Mouse (Mus musculus) heart, postnatal 4 days (tissue): ENCODE measurements around the gene Pcbp2. TPM values are rescaled to one million over a fixed set of nuclear protein-coding genes. Genes with fewer than 3 reads are reported as not detected.

ENCODE experiments used
- DNase-seq: peaks from one replicate; pipeline ENCODE4 v3.0.0; 2021
- total RNA-seq, 2 experiments: library from RNA; stranded (reverse); gene quantifications; 2 replicates each; pipeline ENCODE4 v1.2.3; 2021

Pcbp2 gene
- 100 to 1,000 TPM; 703 to 721 TPM for total RNA-seq

GRCm38 (mm10) chr15:102470183-102470604, at the start of gene Pcbp2:
TSS of gene Pcbp2 (plus strand) at chr15:102470539.
- peak; percentile 97 for DNase-seq

DNA sequence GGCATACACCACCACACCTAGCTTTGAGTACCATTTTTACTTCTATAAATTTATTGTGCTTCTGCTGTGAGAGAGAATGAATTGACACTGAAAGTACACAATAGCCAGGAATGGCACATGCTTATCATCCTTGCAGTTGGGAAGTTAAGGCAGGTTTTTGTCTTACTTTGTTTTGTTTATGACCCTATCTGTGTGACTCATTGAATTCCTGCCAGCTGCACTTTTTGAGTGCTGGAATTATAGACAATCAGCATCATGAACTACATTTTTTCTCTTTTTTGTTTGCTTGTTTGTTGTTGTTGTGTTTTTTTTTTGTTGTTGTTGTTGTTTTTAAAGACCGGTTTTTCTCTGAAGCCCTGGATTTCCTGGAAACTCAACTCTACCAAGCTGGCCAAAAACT, 49.4 kb upstream of the Pcbp2 start:
- DNase-seq = no peak

GRCm38 (mm10) chr15:102421437-102421836, 48.9 kb upstream of the Pcbp2 start:
- peak; percentile 51 for DNase-seq

DNA sequence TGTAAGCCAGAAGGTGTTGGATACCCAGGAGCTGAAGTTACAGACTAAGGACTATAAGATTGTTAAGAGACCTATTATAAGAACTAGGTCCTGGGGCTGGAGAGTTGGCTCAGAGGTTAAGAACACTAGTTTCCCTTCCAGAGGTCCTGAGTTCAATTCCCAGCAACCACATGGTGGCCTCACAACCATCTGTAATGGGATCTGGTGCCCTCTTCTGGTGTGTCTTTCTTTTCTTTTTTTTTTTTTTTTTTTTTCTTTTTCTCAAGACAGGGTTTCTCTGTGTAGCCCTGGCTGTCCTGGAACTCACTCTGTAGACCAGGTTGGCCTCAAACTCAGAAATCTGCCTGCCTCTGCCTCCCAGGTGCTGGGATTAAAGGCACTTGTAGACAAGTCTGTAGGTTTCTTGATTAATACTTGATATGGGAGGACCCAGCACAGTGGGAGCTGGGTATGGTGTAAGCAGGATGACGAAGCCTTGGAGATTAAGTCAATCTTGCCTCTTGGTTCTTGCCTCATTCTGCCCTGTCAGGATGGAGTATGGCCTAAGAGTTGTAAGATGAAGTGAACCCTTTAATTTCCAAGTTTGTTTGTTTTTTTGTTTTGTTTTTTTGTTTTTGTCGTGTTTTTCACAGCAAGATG, 46.6 kb upstream of the Pcbp2 start:
- no peak for DNase-seq

- no peak for DNase-seq
Measured at GRCm38 (mm10) chr15:102424657-102425056, 45.7 kb upstream of the Pcbp2 start.

DNA sequence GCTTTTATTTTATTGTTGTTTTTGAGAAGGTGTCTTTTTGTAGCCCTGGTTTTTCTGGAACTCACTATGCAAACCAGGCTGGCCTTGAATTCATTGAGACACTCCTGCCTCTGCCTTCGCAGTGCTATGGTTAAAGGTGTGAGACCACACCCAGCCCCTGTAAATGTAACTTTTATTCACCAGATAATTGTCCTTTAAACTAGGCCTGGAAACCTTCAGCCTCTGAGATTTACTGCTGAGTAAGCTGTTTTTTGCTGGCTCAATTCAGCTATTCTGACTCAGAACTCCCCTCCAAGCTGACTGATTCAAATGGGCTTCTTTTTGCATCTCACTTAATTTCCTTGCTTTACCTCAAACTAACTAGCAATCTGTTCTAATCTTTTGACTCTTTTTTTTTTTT, 43.4 kb upstream of the Pcbp2 start:
- DNase-seq = no peak

DNA sequence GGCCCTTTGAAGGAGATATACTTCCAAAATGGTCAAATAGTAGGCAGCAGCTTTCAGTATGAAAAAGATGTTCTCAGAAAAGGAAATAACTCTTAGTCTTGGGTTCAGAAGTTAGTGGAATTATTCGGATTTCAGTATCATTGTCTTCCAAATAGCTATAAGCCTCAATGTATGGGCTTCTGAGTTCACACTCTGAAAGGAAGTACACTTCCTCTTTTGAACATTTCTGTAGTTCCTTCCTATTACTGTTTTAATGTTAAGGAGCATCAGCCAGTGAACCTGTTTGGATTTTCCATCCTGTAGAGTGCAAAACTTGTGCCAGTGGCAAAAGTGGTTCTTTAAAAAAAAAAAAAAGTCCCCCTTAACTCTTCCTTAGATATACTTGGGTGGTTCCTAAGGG, 38.3 kb upstream of the Pcbp2 start:
- no peak for DNase-seq

GRCm38 (mm10) chr15:102433173-102433572, 37.2 kb upstream of the Pcbp2 start:
- no peak for DNase-seq

DNA sequence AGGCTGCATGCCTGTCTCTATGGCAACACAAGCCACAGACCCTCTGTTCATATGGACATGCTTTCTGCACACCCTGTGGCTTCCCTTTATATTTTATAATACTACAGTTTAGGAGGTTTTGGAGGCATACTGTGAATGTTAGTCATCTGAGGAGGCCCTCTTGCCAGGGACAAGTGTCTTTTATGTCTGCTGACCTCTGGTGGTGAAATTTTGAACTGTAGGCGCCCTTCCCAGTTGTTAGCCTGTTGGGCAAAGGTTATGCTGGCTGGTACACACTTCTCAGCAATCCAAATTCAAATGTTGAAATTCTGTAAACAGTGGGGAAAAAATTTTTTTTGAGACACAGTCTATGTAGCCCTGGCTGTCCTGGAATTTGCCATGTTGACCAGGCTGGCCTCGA, 27.8 kb upstream of the Pcbp2 start:
- DNase-seq = peak; percentile 91

DNA sequence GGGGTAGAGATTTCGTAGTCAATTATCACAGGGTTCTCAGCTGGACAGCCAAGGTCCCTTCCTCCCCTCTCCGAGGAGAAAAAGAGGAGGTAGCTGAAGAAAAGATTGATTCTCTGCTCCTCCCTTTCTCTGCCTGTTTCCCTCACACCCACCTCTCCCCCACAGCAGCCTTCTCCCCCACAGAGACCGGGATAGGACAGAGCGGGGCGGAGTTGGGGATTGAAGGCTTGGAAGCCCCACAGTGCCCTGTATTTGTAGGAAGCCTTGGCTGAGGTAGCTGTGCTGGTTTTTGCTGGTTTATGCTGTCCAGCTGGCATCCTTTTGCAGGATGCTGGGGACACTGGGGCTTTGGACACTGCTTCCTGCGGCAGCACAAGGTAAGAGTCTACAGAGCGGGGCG, 25.2 kb upstream of the Pcbp2 start, which contains the start of gene Amhr2:
TSS of gene Amhr2 (plus strand) at position 222 of the 400 bp plus-strand sequence.
- DNase-seq = no peak

- no peak for DNase-seq
Measured at GRCm38 (mm10) chr15:102446448-102446847, 23.9 kb upstream of the Pcbp2 start.

DNA sequence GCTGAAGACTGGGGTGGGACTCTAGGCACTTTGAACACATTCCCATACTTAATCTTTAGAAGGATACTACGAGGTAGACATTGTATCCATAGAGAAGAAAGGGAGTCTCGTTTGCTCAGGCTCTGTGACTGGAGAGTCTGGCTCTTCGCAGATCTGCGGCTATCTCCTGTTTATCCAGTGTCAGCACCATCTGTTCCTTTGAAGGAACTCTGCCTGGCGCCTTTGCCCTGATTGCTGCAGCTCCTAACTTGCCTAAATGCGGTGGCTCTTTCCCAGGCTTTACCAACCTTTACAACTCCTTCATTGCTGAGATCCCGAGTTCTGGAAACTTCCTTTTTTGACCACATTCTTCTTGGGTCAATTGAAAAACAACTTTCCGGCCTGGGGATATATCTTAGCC, 21.0 kb upstream of the Pcbp2 start:
- no peak for DNase-seq

DNA sequence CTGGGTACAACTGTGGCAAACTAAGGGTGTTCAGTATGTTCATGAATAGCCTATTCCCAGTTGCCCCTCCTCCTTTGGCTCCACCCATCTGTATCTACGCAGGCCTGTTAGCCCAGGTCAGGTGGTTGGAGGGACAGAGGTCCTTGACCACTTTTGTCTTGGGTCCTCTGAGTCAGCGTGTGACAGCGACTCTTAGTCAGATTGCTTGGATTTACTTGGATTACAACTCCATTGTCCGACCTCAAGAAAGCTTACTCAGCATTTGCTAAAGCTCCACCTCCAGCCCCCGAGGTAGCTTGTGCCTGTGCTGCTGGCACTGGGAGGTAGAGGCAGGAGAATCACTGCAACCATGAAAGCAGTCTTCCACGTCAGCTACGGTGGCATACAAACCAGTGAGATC, 19.4 kb upstream of the Pcbp2 start:
- DNase-seq = no peak

DNA sequence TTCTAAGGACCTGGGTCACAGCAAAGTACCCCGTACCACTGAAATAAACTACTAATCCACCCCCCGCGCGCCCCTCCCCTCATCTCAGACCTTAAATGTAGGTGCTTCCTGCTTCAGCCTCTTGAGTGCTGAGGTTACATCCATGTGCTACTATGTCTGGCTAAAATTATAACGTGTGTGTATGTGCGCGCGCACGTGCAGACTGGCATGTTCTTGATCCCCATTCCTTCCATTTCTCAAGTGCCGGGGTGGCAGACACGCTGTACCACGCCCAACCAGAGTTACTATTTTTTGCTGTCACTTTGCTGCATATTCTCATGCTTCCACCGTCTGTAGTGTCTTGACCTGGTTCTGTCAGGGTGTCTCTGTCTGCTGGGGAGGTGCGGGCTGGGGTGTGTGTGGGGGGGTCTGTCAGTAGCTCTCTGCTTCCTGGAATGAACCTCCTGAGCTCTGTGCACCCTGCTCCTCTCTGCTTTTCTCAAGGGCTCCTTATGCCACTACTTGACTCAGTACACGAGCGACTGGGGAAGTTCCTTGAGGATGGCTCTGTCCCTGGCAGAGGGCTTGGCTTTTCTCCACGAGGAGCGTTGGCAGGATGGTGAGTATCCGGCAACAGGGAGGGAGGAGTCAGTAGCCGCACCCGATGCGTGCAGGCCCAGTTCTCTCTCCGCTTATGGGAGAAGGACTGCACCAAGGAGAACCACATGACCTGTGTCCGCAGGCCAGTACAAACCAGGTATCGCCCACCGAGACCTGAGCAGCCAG, 18.5 kb upstream of the Pcbp2 start:
- DNase-seq = no peak

DNA sequence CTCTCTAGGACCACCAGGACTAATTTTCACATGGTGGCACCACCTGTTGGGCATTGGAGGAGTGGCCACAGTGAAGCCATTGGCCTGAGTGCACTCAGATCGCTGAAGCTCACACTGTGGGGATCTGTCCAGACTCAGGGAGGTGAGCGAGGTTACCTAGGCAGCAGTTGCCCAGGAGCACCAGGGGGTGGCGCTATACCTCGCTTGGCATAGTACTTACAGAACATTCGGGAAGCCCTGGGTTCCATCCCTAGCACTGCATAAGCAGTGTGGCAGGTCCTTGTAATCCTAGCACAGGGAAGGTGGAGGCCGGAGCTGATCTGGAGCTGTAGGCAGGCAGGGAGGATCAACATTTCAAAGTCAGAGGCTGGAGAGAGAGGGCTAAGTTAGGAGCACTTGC, 14.3 kb upstream of the Pcbp2 start:
- no peak for DNase-seq

DNA sequence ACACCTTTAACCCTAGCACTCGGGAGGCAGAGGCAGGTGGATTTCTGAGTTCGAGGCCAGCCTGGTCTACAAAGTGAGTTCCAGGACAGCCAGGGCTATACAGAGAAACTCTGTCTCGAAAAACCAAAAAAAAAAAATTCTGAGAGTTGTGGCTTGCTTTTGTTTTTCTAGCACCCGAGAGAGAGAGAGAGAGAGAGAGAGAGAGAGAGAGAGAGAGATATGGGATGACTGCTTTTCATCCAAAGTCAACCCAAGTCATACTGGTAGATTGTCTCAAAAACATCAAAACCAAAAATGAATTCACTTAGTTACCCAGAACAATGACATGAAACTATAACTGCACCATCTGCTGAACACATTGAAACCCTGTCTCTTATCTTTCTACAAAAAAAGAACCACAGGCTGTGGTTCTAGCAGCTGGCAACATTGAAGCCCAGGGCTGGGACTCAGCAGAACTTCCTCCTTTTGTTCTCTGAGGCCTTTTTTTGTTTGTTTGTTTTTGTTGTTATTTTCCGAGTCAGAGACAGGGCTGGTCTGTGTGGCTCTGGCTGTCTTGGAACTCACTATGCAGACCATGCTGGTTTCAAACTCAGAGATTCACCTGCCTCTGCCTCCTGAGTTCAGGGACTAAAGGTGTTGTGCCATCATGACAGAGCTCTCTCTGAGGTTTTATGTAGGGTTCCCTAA, 12.1 kb upstream of the Pcbp2 start:
- no peak for DNase-seq

GRCm38 (mm10) chr15:102458904-102459317, 11.4 kb upstream of the Pcbp2 start, which contains the start of gene Prr13:
TSS of gene Prr13 (plus strand) at chr15:102459028.
- peak; percentile 91 for DNase-seq

DNA sequence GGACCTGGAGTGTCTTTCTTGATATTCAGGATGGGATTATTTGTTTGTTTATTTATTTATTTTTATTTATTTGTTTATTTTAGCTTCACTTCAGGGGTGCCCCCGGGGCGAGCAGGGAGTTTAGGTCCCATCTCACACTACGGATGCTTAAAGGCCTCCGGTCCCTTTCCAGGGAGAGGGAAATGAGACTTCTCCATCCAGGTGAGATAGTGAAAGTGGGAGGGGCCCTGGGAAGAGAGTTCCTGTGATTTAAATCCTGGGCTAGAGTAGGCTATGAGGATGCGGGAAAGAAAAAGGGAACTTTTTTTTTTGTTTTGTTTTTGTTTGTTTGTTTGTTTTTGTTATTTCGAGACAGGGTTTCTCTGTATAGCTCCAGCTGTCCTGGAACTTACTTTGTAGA, 11.0 kb upstream of the Pcbp2 start:
- no peak for DNase-seq

- DNase-seq = no peak
Measured at GRCm38 (mm10) chr15:102459847-102460246, 10.5 kb upstream of the Pcbp2 start.

DNA sequence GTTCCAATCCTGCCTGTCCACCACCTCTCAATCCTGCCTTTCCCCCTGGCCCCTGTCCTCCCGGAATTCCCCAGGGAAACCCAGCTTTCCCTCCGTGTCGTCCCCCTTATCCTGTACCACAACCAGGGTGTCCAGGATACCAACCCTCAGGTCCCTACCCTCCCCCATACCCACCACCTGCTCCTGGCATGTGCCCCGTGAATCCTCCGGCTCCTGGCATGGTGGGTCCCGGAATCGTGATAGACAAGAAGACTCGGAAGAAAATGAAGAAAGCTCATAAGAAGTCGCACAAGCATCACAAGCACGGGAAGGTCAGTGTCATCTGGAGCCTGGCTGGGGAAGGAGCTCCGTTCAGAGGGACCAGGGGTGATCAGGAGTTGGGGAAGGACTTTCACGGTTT, 9.9 kb upstream of the Pcbp2 start:
- no peak for DNase-seq

GRCm38 (mm10) chr15:102460971-102461370, 9.4 kb upstream of the Pcbp2 start:
- DNase-seq = no peak

DNA sequence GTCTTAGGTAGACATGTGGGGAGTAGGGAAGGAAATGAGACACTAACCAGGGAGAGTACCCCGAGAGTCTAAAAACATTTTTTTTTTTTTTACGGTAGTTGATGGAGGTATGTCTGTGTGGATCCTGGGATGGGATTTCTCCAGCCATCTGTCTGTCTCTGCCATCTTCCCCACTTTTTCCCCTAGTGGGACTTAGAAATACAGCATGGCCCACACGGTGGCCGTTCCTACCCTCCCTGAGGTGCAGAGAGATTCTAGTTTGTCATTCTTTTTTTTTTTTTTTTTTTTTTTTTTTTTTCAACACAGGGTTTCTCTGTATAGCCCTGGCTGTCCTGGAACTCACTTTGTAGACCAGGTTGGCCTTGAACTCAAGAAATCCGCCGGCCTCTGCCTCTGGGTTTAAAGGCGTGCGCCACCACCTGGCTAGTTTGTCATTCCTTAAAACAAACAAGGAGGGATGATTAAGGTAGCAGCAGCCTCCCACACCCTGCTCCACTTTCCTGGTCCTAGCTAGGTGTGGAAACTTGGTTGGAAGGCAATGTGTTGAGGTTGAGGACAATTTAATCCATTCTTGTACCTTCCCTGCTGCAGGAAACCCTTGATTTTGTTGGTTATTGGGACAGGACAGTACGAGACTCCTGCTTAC, 8.8 kb upstream of the Pcbp2 start:
- no peak for DNase-seq

- DNase-seq = no peak
Measured at GRCm38 (mm10) chr15:102463666-102464065, 6.7 kb upstream of the Pcbp2 start.
